Mouse (Mus musculus): Measurements from ENCODE around the gene Hist1h3d.
A peak's percentile ranks its signal among the peaks of the same experiment; 100 is the strongest.
"Not testable (repeated sequence)": the region's sequence is repeated elsewhere in the genome, so short reads cannot be mapped to it uniquely, and the experiment has no call there.

Gene Hist1h3d

DNA sequence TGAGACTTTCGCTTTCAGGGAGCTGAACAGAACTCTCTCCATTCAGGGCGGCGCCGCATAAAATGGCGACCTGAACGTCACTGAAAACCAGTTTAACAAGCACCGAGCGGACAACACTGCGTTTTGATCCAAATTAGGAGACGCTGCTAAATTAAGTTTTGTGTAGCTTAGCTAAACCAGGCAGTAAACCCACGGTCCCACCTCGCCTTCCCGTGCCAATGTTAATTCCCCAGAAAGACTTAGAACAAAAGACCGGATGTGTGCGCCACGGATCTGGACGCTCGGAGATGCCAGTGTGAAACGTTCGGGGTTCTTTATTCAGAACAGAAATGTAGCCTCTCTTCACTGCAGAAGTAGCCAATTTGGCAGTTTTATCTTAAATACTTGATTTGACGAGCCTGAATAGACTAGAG, 9.5 kb downstream of the Hist1h3d start:
- no peak for DNase-seq (ENCODE audit: low read depth, low spot score)

DNA sequence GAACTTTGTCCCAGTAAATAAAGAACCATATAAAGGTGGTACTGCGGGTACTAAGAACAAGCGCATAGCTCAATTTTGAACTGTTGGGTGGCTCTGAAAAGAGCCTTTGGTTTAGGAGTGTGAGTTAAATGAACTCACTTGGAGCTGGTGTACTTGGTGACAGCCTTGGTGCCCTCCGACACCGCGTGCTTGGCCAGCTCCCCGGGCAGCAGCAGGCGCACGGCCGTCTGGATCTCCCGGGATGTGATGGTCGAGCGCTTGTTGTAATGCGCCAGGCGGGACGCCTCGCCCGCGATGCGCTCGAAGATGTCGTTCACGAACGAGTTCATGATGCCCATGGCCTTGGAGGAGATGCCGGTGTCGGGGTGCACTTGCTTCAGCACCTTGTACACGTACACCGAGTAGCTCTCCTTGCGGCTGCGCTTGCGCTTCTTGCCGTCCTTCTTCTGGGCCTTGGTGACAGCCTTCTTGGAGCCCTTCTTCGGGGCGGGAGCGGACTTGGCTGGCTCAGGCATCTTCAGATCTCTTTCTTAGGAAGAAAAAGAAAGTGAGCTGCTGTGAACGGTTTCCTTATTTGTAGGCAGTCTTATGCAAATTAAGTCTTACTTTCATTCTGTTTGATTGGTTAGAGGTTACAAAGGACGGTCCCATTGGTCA, 10.0 kb downstream of the Hist1h3d start:
- DNase-seq (ENCODE audit: low read depth, low spot score) = peak; percentile 92

DNA sequence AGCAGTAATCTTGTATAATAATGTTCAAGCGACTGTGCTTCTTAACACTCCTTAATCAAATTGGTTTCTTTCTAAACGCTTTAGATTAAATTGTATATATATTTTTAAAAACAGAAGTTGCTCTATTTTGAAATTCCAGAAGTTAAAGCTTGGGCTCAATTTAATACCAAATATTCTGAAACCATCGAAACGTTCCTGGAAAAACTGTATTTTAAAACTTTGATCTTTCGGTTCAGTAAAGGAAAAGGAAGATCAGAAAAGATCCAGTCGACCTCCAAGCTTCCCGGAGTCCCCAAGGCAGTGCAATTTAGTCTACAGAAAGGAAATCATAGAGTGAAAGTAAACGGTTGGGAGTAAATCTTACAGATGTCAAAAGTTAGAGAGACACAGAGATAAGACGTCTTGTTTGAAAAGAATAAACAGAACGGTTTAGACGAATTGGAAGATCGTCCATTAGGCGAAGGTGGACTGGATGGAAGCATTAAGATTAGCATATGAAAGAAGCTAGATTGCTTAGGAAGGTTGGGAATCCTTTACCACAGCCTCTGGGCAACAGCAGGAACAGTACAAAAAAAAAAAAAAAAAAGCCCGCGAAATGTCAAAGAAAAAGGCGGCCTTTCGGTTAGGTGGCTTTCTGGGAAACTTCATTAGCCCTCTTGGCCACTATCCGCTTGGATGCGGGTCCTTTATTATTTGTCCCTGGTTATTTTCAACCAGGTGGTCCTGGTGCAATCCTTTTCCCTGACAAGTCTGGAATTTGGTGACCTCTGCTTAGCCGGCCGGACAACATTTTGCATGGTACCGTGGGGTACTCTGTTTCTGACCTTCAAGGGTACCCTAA, 10.8 kb downstream of the Hist1h3d start:
- DNase-seq (ENCODE audit: low read depth, low spot score) = no peak

DNA sequence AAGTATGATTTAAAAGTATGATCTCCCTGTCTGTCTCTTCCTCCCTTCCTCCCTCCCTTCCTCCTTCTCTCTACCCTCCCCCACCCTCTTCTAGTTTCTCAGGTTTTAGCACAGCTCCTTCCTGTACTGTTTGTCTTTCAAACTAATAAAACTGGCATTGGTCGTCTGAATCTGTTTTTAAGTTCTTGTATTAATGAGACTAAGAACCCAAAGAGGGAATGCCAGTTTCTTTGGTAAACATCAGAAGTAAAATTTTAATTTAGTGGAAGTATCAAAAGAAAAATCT, 11.3 kb downstream of the Hist1h3d start:
- DNase-seq (ENCODE audit: low read depth, low spot score) = no peak

DNA sequence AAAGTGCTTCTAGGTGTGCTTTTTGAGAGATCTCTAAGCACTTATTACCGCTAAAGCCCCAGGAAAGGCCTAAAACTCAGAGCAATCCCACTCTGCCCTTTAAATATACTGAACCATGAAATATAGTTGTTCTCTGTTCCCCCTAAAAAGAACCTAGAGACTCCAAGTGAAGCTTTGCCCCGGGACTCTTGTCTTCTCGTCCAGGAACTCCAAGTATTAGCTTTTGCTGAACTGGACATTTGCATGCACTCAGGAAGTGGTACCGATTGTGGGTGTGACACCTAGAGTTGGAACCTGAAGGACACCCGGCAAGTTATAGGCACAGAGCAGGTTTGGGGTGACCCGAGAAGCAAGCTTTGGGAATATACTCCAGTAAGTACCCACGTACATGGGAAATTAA, 15.6 kb downstream of the Hist1h3d start:
- DNase-seq (ENCODE audit: low read depth, low spot score) = no peak

DNA sequence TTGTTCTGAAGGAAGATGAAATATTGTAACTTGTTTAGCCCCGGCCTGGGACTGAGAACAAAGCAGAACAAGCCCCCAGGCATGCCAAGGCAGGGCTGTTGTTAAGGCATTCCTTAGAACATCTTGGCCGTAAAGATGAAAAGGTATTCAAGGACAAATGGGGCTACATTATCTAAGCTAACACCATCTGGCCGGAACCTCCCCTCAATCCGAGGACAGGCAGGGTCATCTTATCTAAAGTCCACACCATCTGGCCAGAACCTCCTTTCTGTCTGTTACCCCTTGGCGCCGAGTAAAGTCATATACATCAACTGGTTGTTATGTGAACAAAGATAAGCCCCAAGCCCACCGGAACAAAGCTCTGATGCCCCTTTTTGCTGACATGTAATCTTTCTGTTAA, 16.3 kb downstream of the Hist1h3d start:
- not testable (repeated sequence) for DNase-seq (ENCODE audit: low read depth, low spot score)

DNA sequence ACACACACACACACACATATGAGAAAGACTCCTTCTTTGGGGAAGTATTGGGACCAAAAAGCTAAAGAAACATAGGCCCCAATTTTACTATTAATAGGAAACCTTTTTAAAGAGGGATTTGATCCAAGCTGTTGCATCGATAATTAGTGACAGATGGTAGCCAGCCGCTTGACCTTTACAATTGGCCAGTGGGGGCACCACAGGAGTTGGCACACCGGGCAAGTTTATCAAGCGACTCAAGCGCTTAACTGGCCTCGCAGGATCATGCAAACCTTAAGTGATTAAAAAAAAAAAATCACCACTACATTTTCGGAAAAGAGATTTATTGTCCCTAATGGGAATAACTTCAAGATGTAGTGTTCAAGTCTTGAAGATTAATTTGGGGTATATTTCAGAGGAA, 17.1 kb downstream of the Hist1h3d start:
- DNase-seq (ENCODE audit: low read depth, low spot score) = no peak

DNA sequence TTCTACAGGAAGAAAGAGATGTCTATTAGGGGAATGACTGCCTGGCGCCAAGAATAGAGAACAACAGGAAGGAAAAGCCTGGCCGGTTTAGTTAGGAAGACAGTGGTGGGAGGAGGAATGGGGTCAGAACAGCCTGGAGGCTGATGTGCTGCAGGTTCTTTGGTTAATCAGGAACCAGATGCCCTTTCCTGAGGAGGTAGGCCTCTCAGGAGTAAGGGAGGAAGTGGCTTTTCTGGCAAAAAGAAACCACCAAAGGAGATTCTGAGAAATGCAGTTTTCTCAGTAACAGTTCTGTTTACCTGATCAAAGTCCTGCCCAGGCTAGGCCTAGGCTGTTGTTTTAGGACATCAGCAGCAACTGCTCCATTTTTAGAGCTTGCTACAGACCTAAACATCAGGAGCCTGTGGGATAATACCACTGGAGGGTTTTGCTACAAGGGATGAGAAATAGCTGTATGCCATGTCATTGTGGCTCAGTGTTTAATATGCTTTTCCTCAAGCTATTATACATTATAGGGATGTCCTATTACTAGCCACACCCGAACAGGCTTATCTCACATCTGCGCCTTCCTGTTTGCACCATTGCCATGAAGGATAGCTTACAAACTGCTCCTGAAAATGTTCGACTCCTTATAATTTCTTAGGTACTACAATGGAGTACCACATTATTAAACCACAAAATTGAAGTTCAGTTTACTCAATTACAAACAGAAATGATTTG, 17.6 kb downstream of the Hist1h3d start:
- no peak for DNase-seq (ENCODE audit: low read depth, low spot score)

DNA sequence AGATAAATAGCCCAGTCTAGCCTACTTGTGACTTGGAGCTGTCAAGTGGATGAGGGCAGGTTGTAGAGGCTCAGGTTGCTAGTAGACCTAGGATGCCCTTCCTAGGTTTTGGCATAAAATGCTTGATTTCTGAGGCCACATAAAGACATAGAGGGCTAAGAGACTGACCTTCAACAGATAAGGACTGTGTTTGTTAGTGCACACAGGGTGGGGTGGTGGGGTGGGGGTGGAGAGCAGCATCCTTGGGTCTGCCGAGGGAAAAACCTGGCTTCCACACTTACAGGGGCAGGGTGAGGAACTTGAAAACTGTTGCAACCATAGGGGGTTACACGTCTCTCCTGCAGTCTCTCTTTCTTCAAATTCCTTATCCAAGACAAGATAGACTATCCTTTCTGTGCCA, 19.6 kb downstream of the Hist1h3d start:
- no peak for DNase-seq (ENCODE audit: low read depth, low spot score)

DNA sequence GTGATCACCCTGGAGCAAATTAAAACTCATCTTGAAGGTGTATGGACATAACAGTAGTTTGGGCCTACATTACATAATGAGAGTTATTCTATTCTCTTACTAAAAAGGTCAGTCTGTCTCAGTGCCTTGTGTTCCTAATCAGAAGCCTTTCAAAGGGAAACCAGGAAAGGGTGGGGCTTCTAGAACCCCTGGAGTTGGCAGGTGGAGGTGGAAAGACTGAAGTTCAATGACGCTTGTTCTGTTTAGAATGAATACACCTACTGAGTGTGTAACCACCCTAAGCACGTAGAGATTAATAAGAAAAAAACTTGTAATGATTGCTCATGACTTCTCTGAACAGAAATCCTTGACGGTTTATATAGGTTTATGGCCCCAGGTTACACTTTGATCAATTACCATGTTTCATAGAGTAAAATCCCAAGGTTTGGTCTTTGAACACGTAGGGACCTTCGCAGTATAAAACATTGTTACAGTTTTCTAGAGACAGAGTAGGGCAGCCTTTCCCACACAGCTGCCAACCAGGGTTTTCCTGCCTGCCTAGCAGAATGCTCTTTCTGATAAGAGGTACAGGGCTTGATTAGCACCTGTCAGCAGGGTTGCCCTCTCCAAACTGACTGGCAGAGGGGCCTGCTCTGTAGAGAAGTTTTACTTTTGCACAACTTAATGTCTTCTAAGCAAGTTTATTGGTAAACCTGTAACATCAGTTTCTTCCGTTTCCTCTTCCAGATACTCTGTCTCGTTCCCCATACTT, 20.2 kb downstream of the Hist1h3d start:
- DNase-seq (ENCODE audit: low read depth, low spot score) = no peak

DNA sequence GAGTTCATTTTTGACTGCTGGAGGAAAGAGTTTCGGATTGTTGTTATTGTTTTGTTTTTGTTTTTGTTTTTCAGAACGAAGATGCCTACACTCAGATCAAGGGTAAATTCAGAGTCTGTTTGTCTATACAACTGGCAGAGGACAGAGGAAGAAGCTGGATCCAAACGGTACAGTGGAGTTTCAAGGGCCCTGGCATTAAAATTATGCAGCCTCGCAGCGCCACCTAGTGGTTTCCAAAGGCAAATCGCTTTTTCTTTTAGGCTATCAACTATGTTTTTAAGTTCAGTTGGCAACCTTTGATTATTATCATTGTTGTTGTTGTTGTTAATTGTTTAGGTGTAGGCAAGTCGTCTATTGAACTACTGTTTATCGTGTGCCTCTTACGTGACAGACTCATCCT, 22.4 kb downstream of the Hist1h3d start:
- DNase-seq (ENCODE audit: low read depth, low spot score) = no peak

DNA sequence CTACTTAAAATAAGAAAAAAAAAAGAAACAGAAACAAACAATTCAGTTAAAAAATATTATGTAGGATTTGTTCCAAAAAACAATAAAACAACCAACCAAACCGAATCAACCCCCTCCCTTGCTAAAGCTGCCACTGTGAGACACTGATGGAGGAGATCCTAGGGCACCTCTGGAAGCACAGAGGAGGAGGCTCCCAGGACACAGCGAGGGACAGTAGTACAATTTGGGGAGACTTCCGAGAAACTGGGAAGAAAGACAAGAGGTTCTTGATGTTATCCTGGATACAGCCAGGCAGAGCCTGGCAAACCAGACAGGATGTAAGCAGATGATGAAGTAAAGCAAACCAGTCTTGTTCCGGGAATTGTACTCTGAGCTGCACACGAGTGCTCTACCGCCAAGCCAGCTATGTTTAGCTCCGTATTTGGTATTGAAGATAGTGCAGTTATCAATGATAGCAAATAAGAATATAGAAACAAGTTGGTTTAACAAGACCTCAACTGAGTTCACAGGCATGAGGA, 27.7 kb downstream of the Hist1h3d start:
- no peak for DNase-seq (ENCODE audit: low read depth, low spot score)

DNA sequence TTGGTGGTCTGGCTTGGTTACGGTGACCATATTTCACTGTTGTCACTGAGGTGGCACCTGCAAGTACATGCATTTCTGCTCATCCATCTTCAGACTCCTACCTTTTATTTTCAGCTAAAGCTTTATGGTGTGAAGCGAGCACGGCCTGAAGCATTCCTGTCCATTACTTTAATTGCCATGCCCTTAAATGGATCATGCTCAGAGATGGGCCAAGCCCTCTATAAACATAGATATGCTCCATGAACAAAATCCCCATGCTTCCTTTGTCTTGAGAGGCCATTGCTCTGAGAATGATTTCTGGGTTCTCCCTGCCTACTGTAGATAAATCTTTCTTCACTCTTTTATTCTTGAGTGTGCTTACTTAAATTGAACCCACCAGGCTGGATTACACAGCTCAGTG, 28.9 kb downstream of the Hist1h3d start:
- DNase-seq (ENCODE audit: low read depth, low spot score) = no peak

DNA sequence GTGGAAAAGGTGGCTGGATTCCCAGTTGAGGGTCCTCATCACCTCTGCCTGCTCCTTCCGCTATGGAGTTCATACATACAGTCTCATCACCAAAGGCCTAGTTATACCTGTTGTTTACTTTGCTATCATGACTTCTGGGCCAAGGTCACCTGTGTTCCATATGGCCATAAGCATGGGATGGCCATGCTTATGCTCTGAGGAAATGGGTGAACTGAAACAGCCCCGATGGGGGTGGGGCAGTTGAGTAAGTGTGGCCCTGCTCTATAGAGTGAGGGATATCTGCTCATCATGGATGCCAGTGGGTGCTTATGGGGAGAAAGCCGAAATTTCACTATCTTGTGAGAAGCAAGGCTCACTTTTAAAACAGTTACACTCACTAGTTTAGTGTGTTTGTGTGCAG, 29.5 kb downstream of the Hist1h3d start:
- no peak for DNase-seq (ENCODE audit: low read depth, low spot score)

DNA sequence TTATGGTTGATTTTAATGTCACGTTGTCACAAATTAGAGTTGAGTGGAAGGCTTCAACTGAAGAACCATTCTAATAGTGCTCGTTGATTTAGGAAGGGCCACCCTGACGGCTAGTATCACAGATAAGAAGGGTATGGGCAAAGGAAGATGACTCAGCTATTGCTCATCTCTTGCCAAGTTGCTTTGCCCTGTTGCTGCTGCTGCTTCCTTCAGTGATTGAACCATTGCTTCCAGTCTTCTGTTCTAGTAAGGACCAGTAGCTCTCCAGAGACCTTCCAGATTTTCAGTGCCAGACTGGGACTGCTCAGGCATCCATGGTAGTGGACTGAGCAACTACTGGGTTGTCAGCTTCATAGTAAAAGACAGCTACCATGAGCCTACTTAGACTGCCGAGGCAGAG, 33.6 kb downstream of the Hist1h3d start:
- no peak for DNase-seq (ENCODE audit: low read depth, low spot score)

DNA sequence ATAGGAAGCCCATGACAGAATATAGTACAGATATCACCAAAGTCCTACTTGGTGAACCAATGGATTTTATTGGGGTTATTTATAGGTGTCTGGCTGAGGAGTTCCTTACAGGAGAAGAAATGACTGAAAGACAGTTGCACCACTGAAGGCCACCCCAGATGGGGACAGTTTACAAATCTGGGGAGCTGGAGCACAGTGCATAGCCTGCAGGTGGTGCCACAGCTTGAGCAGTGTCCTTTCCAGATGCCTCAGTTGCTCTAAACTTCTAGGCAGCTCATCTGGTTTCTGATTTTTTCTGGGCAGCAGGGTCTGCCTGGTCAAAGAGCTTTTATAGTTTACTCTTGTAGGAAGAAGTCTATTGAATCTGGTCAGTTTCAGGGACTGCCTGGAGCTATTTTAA, 34.3 kb downstream of the Hist1h3d start:
- no peak for DNase-seq (ENCODE audit: low read depth, low spot score)

DNA sequence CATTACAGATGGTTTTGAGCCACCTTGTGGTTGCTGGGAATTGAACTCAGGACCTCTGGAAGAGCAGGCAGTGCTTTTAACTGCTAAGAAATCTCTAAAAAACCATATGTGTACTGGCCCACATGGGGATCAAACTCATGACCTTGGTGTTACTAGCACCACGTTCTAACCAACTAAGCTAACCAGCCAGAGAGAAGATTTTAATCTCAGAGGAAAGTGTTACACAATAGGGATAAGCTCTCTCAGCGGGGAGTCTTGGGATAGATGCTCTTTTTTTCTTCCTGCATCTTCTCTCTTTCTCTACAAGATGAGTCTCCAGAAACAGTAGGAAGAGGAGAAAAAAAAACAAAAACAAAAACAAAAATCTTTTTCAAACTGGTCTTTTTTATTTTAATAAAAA, 34.8 kb downstream of the Hist1h3d start:
- DNase-seq (ENCODE audit: low read depth, low spot score) = no peak

DNA sequence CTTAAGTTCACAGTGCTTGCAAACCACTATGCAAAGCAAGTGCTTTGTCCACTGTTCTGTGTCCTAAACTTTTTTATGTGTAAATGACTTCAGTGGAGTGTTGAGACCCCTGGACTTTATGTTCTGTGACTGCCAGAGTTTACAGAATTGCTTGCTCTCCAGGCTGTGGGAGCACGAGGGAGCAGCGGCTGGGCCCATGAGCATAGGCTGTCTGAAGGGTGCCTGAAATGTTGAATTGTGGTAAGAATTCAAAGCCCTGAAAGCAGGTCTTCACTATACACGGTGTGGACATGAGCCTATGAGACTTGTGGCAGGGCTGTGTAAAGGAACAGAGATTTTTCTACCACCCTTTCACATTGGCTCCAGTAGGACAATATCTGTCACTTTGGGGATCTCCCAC, 36.1 kb downstream of the Hist1h3d start:
- no peak for DNase-seq (ENCODE audit: low read depth, low spot score)

DNA sequence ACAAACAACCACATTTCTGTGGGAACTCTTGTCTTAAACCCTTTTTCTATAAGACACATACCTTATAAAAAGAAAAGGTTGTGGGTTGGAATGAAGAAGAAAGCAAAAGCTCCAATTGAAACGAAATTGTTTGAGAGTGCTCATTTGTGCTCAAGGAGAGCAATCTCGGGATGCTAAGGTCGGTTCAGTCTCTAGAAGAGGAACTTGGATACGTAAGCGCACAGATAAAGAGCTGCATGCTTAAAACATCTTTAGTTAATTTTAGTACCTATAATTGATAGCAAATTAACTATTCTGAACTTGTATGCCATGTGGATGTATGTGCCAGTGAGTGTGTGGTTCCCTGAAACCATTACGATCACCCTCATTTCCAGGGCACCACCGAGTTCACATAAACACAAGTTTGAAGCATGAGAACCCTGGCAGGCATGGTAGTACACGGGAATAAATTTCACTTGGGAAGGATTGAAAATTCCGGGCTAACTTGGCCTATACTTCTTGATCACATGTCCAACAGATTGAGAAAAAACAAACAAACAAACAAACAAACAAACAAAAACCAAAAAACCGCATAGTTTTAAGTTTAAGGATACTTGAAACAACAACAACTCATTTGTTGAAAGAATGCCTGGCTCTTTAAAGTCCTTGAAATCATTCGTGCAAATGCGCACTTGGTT, 44.6 kb downstream of the Hist1h3d start:
- no peak for DNase-seq (ENCODE audit: low read depth, low spot score)

DNA sequence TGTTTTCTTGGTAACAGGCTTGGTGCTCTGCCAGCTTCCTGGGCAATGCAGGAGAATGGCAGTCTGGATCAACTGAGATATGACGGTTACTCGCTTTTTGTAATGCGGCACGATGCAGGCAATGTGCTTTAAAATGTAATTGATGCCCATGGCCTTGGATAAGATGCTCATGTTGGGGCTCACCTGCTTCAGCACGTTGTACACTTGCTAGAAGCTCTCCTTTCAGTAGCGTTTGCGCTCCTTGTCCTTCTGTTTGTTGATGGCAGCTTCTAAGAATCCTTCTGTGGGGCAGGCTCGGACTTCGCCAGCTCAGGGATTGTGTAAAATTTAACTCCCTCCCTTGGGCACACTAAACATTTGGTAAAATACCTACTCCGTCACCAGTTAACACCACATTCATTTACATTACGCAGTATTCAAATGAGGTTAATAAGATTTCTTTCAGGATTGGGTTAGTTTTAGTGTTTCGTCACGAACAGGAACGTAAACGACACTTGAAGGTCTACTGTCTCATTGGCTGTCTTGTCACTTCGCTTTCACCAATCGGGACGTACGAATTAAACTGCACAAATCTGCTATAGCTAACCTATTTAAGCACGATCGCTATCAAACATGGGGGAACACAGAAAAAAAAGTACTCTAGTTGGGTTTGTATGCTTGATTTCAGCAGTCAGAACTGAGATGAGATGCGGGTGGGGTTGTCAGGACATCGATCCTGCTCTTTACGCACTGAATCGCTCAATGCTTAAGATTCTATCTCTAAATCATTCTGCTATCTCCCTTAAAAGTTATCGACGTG, 45.4 kb downstream of the Hist1h3d start, which contains the start of gene Hist1h2be:
TSS of gene Hist1h2be (minus strand) at position 392 of the 799 bp plus-strand sequence.
- peak; percentile 94 for DNase-seq (ENCODE audit: low read depth, low spot score)
